Mouse (Mus musculus): ENCODE measurements around the gene Xpa. TPM values are rescaled to one million over a fixed set of nuclear protein-coding genes. Genes with fewer than 3 reads are reported as not detected.
A peak's percentile ranks its signal among the peaks of the same experiment; 100 is the strongest.

Gene Xpa
- total and polyA plus RNA-seq, 3 experiments, result 14.5 to 21.1 (median 17.2) TPM

DNA sequence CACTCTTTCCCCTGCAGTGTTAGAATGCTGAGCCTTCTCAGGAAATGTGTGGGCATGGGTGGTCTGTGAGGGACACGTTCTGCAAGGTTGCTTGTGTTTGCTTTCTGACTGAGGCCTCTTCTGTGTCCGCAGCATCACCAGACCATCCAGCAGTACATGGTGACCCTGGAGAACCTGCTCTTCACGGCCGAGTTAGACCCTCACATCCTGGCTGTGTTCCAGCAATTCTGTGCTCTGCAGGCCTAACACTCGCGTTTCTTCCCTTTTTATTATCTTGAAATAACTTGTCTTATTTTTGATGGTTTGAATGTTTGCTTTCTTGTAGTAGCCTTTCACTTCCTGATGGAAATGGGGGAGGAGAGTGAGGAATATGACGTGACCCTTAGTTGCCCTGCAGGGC lies 24.4 kb downstream of the Xpa start:
- DNase-seq (ENCODE audit: low spot score) (no peak), ATAC-seq (ENCODE audit: extremely low read depth, insufficient number of reproducible peaks, low FRiP score, poor library complexity, severe bottlenecking) (no peak)
- H3K36me3 ChIP-seq (replicated peaks), result peaks cover 95% of the 10 kb centered on the region
- no peaks in the 10 kb centered on the region for H3K27me3 ChIP-seq (ENCODE audit: insufficient read depth, low read length)
- TF ChIP-seq CTCF (IDR thresholded peaks at IDR 0.05; ENCODE audit: low read depth, low read length), result no peak
- H3K4me1 ChIP-seq (ENCODE audit: insufficient read depth, low read depth, low read length), result no peaks in the 10 kb centered on the region
- H3K4me3 ChIP-seq (ENCODE audit: low read depth, low read length), result no peak overlapping the region
- H3K9me3 ChIP-seq (replicated peaks), result no peaks in the 10 kb centered on the region

DNA sequence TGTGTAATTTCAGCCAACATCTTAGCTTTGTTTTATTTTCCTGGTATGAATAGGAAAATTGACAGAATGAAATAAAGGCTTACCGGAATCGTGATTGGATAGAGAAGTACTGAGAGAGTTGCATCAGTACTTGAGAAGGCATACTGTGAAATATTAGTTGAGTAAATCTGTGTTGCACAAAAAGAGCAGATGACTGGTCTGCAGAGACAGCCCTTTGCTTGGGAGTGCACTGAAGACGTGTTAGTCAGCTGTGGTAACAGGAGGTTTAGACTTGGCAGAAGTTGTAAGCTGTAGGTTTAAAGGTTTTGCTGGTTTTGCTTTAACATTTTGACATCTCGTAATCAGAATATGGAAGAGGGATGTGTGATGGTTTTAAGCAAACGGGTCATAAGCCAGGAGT lies 30.3 kb downstream of the Xpa start:
- H3K27me3 ChIP-seq (ENCODE audit: insufficient read depth, low read length), result no peaks in the 10 kb centered on the region
- TF ChIP-seq TAL1 (conservative IDR thresholded peaks at IDR 0.05; ENCODE audit: low read depth, low read length), result no peak
- TF ChIP-seq POLR2AphosphoS5 (IDR thresholded peaks at IDR 0.05; ENCODE audit: insufficient replicate concordance, low read depth, low read length), result no peak
- TF ChIP-seq GATA2 (IDR thresholded peaks at IDR 0.05; ENCODE audit: borderline replicate concordance, low read depth, low read length), result no peak
- TF ChIP-seq CTCF (IDR thresholded peaks at IDR 0.05; ENCODE audit: low read depth, low read length), result no peak
- TF ChIP-seq GATA1 (IDR thresholded peaks at IDR 0.05; ENCODE audit: borderline replicate concordance, low read length), result no peak
- peaks cover 11% of the 10 kb centered on the region for H3K4me1 ChIP-seq (ENCODE audit: insufficient read depth, low read depth, low read length)
- H3K36me3 ChIP-seq (replicated peaks), result peaks cover 96% of the 10 kb centered on the region
- ATAC-seq (ENCODE audit: extremely low read depth, insufficient number of reproducible peaks, low FRiP score, poor library complexity, severe bottlenecking) (no peak), DNase-seq (ENCODE audit: low spot score) (no peak)
- no peaks in the 10 kb centered on the region for H3K9me3 ChIP-seq (replicated peaks)
- no peak overlapping the region for H3K4me3 ChIP-seq (ENCODE audit: low read depth, low read length)

DNA sequence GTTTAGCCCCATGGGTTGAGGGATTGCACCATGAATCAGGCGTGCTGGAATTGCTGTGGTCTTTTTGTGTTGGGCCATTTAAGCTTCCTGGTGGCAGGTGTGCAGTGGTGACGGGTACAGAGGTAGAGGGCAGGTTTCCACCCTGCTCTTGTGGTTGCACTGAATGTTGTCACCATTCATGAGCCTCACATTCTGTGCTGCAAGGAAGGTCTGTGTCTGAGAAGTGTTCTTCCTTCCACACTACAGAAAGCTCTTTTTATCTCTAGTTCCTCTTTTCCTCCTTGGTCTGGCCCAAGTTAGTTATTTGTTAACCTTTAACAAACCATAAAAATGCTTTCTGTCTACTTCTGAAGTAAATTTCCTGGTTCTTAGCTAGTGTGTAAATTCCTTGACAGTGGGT lies 32.1 kb downstream of the Xpa start:
- Histone ChIP-seq H3K27me3 (ENCODE audit: insufficient read depth, low read length) (no peaks in the 10 kb centered on the region), H3K9me3 (replicated peaks) (no peaks in the 10 kb centered on the region), H3K4me1 (ENCODE audit: insufficient read depth, low read depth, low read length) (peaks cover 11% of the 10 kb centered on the region), H3K4me3 (ENCODE audit: low read depth, low read length) (no peak overlapping the region), H3K36me3 (replicated peaks) (peaks cover 93% of the 10 kb centered on the region)
- ATAC-seq (ENCODE audit: extremely low read depth, insufficient number of reproducible peaks, low FRiP score, poor library complexity, severe bottlenecking), result no peak
- no peak for TF ChIP-seq CTCF (IDR thresholded peaks at IDR 0.05; ENCODE audit: low read depth, low read length)
- no peak for TF ChIP-seq TAL1 (conservative IDR thresholded peaks at IDR 0.05; ENCODE audit: low read depth, low read length)
- no peak for TF ChIP-seq GATA1 (IDR thresholded peaks at IDR 0.05; ENCODE audit: borderline replicate concordance, low read length)
- TF ChIP-seq POLR2AphosphoS5 (IDR thresholded peaks at IDR 0.05; ENCODE audit: insufficient replicate concordance, low read depth, low read length), result no peak
- no peak for TF ChIP-seq GATA2 (IDR thresholded peaks at IDR 0.05; ENCODE audit: borderline replicate concordance, low read depth, low read length)
- no peak for DNase-seq (ENCODE audit: low spot score)

DNA sequence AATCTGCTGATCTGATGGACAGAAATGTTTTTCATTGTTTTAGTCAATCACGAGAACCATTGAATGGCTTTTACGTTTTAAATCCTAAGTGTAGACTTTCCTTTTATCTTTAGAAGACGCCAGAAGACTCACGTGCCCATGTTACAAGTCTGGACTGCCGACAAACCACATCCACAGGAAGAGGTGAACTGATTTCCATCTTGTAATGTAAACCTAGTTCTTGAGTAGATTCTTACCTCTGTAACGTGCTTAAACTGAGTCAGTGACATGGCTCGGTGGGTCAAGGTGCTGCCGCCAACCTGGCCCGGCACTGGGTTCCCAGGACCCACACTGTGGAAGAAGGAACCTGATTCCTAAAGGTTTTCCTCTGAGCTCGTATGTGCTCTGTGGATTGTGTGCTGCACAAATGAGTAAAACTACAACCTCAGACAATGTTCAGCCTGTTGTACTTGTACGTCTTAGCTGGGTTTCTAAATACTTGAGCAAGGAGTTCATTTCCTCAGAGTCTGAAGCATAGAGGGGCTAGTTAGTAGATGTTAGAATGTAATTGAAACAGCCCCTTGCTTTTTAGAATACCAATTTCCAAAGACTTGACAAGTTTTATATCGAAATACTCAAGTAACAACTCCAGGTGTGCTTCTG lies 44.1 kb downstream of the Xpa start:
- peaks cover 97% of the 10 kb centered on the region for H3K36me3 ChIP-seq (replicated peaks)
- ATAC-seq (ENCODE audit: extremely low read depth, insufficient number of reproducible peaks, low FRiP score, poor library complexity, severe bottlenecking), result no peak
- H3K9me3 ChIP-seq (replicated peaks), result no peaks in the 10 kb centered on the region
- H3K4me3 ChIP-seq (ENCODE audit: low read depth, low read length), result no peak overlapping the region
- DNase-seq (ENCODE audit: low spot score), result no peak
- H3K27me3 ChIP-seq (ENCODE audit: insufficient read depth, low read length), result no peaks in the 10 kb centered on the region
- H3K4me1 ChIP-seq (ENCODE audit: insufficient read depth, low read depth, low read length), result no peaks in the 10 kb centered on the region
- TF ChIP-seq TAL1 (conservative IDR thresholded peaks at IDR 0.05; ENCODE audit: low read depth, low read length) (no peak), GATA1 (IDR thresholded peaks at IDR 0.05; ENCODE audit: borderline replicate concordance, low read length) (no peak), POLR2AphosphoS5 (IDR thresholded peaks at IDR 0.05; ENCODE audit: insufficient replicate concordance, low read depth, low read length) (no peak), GATA2 (IDR thresholded peaks at IDR 0.05; ENCODE audit: borderline replicate concordance, low read depth, low read length) (no peak), CTCF (IDR thresholded peaks at IDR 0.05; ENCODE audit: low read depth, low read length) (no peak)

- H3K4me3 ChIP-seq (ENCODE audit: low read depth, low read length), result no peak overlapping the region
- no peaks in the 10 kb centered on the region for H3K9me3 ChIP-seq (replicated peaks)
- peaks cover 89% of the 10 kb centered on the region for H3K36me3 ChIP-seq (replicated peaks)
- peaks cover 9% of the 10 kb centered on the region for H3K4me1 ChIP-seq (ENCODE audit: insufficient read depth, low read depth, low read length)
- DNase-seq (ENCODE audit: low spot score), result no peak
- no peak for ATAC-seq (ENCODE audit: extremely low read depth, insufficient number of reproducible peaks, low FRiP score, poor library complexity, severe bottlenecking)
- H3K27me3 ChIP-seq (ENCODE audit: insufficient read depth, low read length), result no peaks in the 10 kb centered on the region
- TF ChIP-seq POLR2AphosphoS5 (IDR thresholded peaks at IDR 0.05; ENCODE audit: insufficient replicate concordance, low read depth, low read length) (no peak), GATA2 (IDR thresholded peaks at IDR 0.05; ENCODE audit: borderline replicate concordance, low read depth, low read length) (no peak), CTCF (IDR thresholded peaks at IDR 0.05; ENCODE audit: low read depth, low read length) (no peak), TAL1 (conservative IDR thresholded peaks at IDR 0.05; ENCODE audit: low read depth, low read length) (no peak), GATA1 (IDR thresholded peaks at IDR 0.05; ENCODE audit: borderline replicate concordance, low read length) (no peak)
Observed at GRCm38 (mm10) chr4:46146881-46147280, 49.2 kb downstream of the Xpa start.

- H3K27me3 ChIP-seq (ENCODE audit: insufficient read depth, low read length), result no peaks in the 10 kb centered on the region
- H3K4me1 ChIP-seq (ENCODE audit: insufficient read depth, low read depth, low read length), result peaks cover 21% of the 10 kb centered on the region
- ATAC-seq (ENCODE audit: extremely low read depth, insufficient number of reproducible peaks, low FRiP score, poor library complexity, severe bottlenecking), result no peak
- TF ChIP-seq CTCF (IDR thresholded peaks at IDR 0.05; ENCODE audit: low read depth, low read length) (peak; percentile 29; the same call in 1 of the 2 replicates), GATA2 (IDR thresholded peaks at IDR 0.05; ENCODE audit: borderline replicate concordance, low read depth, low read length) (no peak)
- peak; percentile 6 for DNase-seq (ENCODE audit: low spot score)
- peaks cover 68% of the 10 kb centered on the region for H3K36me3 ChIP-seq (replicated peaks)
- H3K9me3 ChIP-seq (replicated peaks), result no peaks in the 10 kb centered on the region
- H3K4me3 ChIP-seq (ENCODE audit: low read depth, low read length), result no peak overlapping the region
Observed at GRCm38 (mm10) chr4:46144323-46144722, 51.8 kb downstream of the Xpa start.

Data from G1E (cell line).